Mouse (Mus musculus) embryonic fibroblast, embryonic 13.5 days (primary cell): ENCODE measurements around the gene Vars. TPM values are rescaled to one million over a fixed set of nuclear protein-coding genes. Genes with fewer than 3 reads are reported as not detected.
A peak's percentile ranks its signal among the peaks of the same experiment; 100 is the strongest.

Experiments
- H3K27ac ChIP-seq: 2 replicates; pipeline ENCODE4 v1.5.1; 2012; ENCODE audit warnings: low read length, control low read depth, inconsistent platforms; ENCODE audit not compliant: insufficient read depth
- H3K4me1 ChIP-seq: 2 replicates; pipeline ENCODE4 v1.6.1; 2011; ENCODE audit warnings: low read length; ENCODE audit not compliant: control insufficient read depth, insufficient read depth
- H3K4me3 ChIP-seq: 2 replicates; pipeline ENCODE4 v1.5.1; 2011; ENCODE audit warnings: mild to moderate bottlenecking, control low read depth, low read length; ENCODE audit not compliant: insufficient read depth
- CTCF ChIP-seq: IDR thresholded peaks from 2 replicates; pipeline ENCODE4 v1.5.1; 2011; ENCODE audit warnings: mild to moderate bottlenecking, control low read depth, low read length, moderate library complexity, borderline replicate concordance; ENCODE audit not compliant: insufficient read depth
- POLR2A ChIP-seq: IDR thresholded peaks from 2 replicates; pipeline ENCODE4 v1.6.1; 2011; ENCODE audit warnings: low read depth, mild to moderate bottlenecking, control low read depth, low read length, moderate library complexity
- polyA plus RNA-seq: library from polyadenylated mRNA; stranded (reverse); fragments of >200 nt; gene quantifications from 2 replicates; pipeline ENCODE4 v1.2.4, GENCODE M21; 2011; ENCODE audit warnings: low read depth; ENCODE audit not compliant: missing spikeins, insufficient read length

The Vars gene
- polyA plus RNA-seq, 1 experiment, result 81.3 TPM

DNA sequence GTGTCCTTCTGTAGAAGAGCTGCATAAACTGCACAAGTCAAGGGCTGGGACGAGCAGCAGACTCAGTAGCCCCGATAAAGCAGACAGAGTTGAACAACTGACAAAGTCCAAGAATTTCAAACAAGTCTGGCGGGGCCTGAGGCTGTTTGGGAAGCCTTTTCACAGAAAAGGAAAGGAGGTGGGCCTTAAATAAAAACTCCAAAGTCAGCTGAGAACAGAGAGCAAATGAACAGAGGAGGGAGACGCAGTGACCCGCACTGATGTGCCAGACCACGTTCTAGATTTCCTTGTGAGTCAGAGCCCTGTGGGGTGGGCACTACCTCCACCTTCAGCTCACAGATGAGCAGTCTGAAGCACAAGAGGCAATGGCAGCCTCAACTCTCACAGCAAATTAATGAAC lies 34.1 kb downstream of the Vars start:
- H3K4me3 ChIP-seq, result no peak overlapping the region
- peaks cover 6% of the 10 kb centered on the region for H3K4me1 ChIP-seq
- H3K27ac ChIP-seq, result no peak overlapping the region
- TF ChIP-seq CTCF, result no peak
- no peak for TF ChIP-seq POLR2A

DNA sequence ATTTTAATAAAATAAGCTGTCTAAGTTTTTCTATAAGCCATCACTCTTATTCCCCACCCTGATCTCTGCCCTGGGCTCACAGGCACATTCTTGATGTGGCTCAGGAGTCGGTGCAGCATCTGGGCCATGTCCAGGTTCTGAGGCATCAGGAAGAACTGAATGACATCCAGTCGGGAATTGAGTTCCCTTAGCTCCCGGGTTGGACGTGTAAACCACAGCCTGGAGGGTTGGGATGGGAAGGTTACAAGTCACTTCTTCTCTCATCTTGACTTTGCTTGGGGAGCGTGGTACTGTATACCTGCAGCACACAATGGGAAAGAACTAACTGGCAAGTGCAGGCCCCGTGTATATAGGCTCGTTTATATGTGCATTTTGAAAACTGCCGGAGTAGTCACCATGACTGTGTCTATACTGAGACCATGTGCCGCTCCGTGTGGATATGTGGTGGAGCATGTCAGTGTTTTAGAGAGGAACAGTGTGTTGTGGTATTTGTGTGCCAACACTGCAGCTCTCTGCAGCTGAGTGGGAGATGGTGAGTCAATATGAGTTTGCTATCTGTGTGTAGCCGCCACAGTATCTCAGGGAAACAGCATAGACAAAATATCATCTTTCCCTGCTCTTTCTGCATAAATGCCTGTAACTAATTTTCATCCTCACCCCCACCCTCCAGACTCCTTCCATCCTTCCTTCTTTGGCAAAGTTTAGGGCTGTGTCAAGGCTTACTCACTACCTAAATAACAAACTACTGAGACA lies 38.5 kb downstream of the Vars start:
- H3K4me1 ChIP-seq, result peaks cover 17% of the 10 kb centered on the region
- H3K4me3 ChIP-seq, result no peak overlapping the region
- peak overlapping the region; percentile 75 for H3K27ac ChIP-seq
- TF ChIP-seq CTCF (no peak), POLR2A (peak; percentile 28; the same call in 1 of the 2 replicates)

DNA sequence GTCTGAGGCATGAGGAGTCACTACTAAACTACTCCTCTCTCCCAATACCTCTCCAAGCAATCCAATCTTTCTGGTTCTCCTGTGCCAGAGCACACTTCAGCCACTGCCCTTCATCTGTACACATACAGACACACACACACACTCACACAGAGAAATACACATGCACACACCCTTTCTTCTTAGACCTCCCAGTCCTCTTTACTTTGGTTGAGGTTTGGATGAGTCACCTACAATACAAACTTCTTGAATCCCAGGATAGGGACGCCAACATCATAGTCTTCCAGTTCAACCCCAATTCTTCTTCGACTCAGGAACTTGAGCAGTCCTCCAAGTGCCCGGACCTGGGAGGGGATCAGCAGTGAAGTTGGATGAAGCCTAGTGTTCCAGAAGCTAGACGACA lies 43.0 kb downstream of the Vars start:
- peak overlapping the region; percentile 85; the same call in 1 of the 2 replicates for H3K27ac ChIP-seq
- no peak for TF ChIP-seq POLR2A
- no peak for TF ChIP-seq CTCF
- no peak overlapping the region for H3K4me3 ChIP-seq
- peaks cover 27% of the 10 kb centered on the region for H3K4me1 ChIP-seq

DNA sequence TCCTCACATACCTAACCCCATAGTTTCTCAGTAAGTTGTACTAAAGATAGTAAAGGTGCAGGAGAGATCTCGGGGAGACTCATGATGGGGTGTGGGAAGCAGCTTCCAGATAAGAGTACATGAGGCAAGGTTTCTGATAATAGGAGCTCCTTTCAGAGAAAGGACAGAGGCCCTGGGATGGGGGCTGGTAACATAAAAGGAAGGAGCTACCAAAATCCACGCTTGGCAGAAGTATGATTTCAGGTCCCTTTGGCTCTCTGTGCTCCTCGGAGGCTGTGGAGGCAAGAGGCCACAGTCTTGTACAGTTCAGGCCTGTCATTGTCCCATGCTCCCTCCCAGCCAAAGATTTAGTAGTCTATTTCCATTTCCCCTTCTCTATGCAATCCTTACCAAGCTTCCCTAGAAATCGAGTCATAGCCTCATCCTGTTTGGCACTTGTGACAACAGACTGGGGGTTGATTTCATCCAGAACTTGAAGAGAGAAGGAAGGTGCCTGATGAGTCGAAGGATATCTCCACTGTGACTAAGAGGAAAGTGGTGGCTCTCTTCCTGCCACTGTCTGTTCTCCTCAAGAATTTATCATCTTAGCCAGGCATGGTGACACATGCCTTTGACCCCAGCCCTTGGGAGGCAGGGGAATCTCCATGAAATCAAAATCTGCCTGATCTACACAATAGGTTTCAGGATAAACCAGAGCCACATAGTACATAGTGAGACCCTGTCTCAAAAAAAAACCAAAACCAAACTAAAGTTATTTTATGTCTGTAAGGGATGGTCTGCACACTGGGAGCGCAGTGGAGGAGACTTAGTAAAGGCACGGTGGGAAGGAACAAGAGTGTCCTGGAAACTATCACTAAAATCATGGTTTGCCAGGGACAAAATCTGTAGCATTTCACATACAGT lies 44.4 kb downstream of the Vars start:
- TF ChIP-seq CTCF (no peak), POLR2A (no peak)
- Histone ChIP-seq H3K27ac (peak overlapping the region; percentile 85), H3K4me3 (no peak overlapping the region), H3K4me1 (peaks cover 18% of the 10 kb centered on the region)

DNA sequence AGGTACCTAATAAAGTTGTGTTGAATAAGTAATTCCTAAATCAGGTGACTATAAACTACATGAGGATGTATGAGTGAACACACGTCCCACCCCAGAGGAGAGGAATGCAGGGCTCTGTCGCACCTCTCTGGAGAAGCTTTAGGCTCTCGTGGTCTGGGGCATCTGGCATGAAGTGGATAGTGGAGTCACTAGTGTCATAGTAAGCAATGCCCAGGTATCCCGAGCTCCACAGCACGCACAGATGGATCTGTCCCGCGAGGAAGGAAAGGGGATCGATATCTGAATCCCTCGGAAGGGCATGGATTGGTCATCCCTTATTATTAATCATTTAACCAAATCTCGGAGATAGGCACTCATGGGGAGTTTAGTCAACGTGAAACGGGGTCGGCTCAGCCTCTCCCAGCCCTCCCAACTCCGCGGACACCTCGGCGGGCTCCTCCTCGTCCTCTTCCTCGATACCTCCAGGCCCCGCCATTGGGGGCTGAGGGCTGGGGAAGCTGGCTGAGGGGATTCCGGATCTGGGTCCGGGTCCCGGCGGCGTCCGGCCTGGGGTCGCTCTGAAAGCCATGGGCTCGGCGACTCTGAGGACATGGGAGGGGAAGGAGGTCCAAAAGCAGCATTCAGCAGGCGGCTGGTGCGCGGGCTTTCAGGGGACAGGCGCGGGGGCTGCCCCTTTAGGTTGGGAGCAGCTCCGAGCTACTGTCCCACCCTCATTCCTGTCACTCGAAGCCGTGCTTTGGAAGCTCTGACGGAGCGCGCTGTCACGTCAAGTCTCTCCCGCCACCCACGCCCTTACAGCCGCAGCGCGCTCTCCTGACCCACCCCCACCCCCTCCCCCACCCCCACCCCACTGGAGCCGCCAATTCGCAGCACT lies 45.3 kb downstream of the Vars start:
- Histone ChIP-seq H3K4me1 (peaks cover 17% of the 10 kb centered on the region), H3K4me3 (peak overlapping the region; percentile 39), H3K27ac (peak overlapping the region; percentile 85)
- TF ChIP-seq POLR2A (peak; percentile 80), CTCF (no peak)

DNA sequence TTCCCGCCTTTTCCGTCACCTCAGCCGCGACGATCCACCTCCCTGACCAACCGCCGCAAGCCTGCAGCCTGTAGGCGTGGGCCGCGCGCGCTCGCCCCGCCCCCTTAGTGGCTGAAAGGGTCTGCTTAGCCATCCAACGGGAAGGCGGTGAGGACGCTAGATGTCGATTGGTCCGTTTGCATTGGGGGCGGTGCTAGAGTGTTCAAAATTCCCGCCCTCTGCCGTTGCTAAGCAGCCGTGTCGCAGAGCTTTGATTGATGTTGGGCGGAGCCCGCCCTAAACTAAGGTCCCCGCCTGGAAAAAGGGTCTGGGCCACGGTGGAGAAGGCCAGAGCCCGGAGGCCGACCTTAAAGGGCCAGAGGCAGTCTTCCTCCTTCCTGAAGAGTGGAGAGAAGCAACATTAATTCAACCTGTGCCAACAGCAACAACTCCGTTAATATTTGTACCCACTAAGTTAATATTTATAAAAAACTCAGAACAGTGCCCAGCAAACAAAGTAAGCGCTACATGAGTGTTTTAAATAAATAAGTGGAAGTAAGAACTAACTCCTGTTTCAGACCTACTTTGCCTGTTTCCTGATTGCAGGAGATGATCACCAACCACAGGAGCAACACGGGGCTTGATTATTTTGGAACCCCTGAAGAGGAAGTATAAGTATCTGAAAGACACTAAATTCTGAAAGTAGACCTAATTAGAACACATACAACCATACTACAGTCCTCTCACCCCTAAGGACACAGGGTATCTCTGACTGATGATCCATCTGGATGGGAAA lies 46.1 kb downstream of the Vars start, which contains the start of gene Msh5:
Gene Msh5, minus strand, starts transcription at position 65 of the 775 bp plus-strand sequence.
- Histone ChIP-seq H3K27ac (peak within 1 kb of the TSS; percentile 86), H3K4me3 (peak within 1 kb of the TSS; percentile 39), H3K4me1 (peaks cover 17% of the 10 kb centered on the region)
- TF ChIP-seq POLR2A (no peak; the same call in 1 of the 2 replicates), CTCF (no peak)

DNA sequence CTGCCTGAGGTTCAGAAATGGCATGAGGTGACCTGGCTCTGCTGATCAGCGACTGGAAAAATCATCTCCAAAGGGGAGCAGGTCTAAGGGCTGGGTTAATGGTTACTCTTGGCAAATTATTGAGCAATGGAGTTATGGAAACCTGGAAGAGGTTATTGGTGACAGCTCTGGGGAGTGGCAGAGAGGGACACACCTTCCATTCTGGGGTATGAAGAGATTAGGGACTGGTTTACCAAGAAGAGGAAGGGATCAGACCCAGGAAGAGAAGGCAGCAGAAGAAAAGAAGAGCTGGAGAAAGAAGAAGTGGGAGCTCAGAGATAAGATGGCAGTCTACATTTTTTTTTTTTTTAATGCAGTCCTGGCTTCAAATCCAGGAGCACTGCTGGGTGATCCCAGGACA lies 46.9 kb downstream of the Vars start:
- H3K4me1 ChIP-seq, result peaks cover 20% of the 10 kb centered on the region
- peak overlapping the region; percentile 86 for H3K27ac ChIP-seq
- no peak overlapping the region for H3K4me3 ChIP-seq
- TF ChIP-seq CTCF, result no peak
- no peak for TF ChIP-seq POLR2A

DNA sequence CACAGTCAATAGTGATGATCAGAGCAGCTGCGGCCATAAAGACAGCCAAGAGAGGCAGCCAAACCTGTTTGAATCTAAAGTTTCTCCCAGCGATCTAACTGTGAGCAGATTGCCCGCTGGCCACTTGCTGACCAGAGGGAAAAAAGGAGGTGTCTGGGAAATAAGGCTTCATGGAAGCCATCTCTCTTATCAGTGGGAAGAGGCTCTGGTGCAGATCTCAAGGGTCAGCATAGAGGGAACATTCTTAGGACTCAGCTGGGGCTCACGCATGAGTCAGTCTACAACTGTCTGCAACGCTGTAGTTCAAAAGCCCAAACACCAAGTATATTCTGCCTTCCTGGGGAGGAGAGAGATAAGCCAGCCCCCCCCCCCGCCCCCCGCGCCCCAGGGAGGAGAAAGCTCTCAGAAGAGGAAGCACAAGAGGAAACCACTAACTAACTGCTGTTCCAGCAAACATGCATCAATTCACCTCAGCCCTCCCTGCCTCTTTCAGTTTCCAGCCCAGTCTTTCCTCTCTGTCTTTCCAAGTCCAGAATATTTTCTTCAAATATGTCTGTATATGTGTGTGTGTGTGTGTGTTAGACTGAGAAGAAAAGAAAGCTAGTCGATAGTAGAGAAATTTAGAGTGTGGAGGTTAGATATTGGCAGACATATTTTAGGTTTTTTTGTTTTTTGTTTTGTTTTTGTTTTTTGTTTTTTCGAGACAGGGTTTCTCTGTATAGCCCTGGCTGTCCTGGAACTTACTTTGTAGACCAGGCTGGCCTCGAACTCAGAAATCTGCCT lies 47.6 kb downstream of the Vars start:
- H3K4me3 ChIP-seq, result no peak overlapping the region
- H3K27ac ChIP-seq, result peak overlapping the region; percentile 86
- TF ChIP-seq POLR2A, result 0 out of 2 replicates have a peak, but pooled peaks have one; percentile 37
- no peak for TF ChIP-seq CTCF
- H3K4me1 ChIP-seq, result peaks cover 19% of the 10 kb centered on the region
